In the genomic region with DNA sequence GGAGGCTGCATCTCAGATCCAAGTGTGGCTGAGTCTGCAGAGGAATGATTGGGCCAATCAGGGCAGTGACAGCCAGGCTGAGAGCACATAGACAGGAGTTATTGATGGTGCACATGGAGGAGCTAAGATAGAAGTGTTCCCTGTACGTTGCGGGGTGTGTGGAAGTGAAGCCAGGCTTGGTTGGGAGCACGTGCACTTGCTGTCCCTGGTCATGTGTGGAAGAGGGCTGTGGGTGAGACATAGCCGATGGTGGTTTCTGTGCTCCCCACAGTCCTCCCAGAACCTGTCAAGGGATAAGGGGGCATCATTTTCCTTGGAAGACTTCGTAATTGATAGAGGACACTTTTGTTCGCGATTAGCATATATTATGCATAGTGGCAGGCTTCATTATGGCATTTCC, we compare ENCODE assay signal across 21 mouse cellular contexts.
"Had no signal": no experiment of that assay in that cellular context is flagged by ENCODE, and none has a peak within 500 bp of the region (broad histone marks: within the 10 kb centered on the region; RNA-seq: fewer than 3 reads in every experiment).

No protein-coding gene starts in this region.

- DNase-seq: heart, adult 2 months; heart, postnatal 4 days; kidney, adult 18-20 months; kidney, adult 8-10 months; kidney, postnatal 10 days; kidney, postnatal 25 days; kidney, postnatal 4 days; liver; liver, embryonic 13.5 days had no signal

- H3K27me3 ChIP-seq: heart, embryonic 12.5 days; hindbrain, embryonic 12.5 days; hindbrain, embryonic 15.5 days; intestine, embryonic 15.5 days; limb, embryonic 12.5 days; liver, embryonic 13.5 days had no signal

- H3K36me3 ChIP-seq: heart, embryonic 12.5 days; hindbrain, embryonic 10.5 days; hindbrain, embryonic 15.5 days; intestine, embryonic 15.5 days; limb, embryonic 10.5 days; limb, embryonic 12.5 days; liver, embryonic 13.5 days had no signal

- ATAC-seq: inflammation-experienced regulatory T-cells, adult 6 months; intestine, embryonic 15.5 days; intestine, postnatal 0 days had no signal

- H3K27ac ChIP-seq: heart, adult 2 months; hindbrain, embryonic 10.5 days; hindbrain, embryonic 12.5 days; hindbrain, embryonic 15.5 days; intestine, embryonic 15.5 days; layer of hippocampus, adult 2 months; left cerebral cortex, adult 2 months; limb, embryonic 10.5 days; limb, embryonic 12.5 days; liver, embryonic 13.5 days had no signal

- H3K4me2 ChIP-seq: heart, embryonic 12.5 days; hindbrain, embryonic 12.5 days; hindbrain, embryonic 15.5 days; intestine, embryonic 15.5 days; limb, embryonic 12.5 days; liver, embryonic 11.5 days; liver, embryonic 13.5 days had no signal

- H3K9ac ChIP-seq: heart, embryonic 12.5 days; hindbrain, embryonic 12.5 days; hindbrain, embryonic 15.5 days; intestine, embryonic 15.5 days; limb, embryonic 12.5 days; liver, embryonic 13.5 days had no signal

- H3K9me3 ChIP-seq: heart, embryonic 12.5 days; hindbrain, embryonic 10.5 days; hindbrain, embryonic 12.5 days; hindbrain, embryonic 15.5 days; intestine, embryonic 15.5 days; limb, embryonic 10.5 days; limb, embryonic 12.5 days; liver, embryonic 13.5 days had no signal

- H3K4me3 ChIP-seq: heart, adult 2 months; heart, embryonic 12.5 days; hindbrain, embryonic 10.5 days; hindbrain, embryonic 12.5 days; hindbrain, embryonic 15.5 days; intestine, embryonic 15.5 days; layer of hippocampus, adult 2 months; left cerebral cortex, adult 2 months; limb, embryonic 10.5 days; limb, embryonic 12.5 days; liver, embryonic 13.5 days had no signal

- H3K4me1 ChIP-seq: hindbrain, embryonic 10.5 days; hindbrain, embryonic 12.5 days; intestine, embryonic 15.5 days; limb, embryonic 10.5 days; limb, embryonic 12.5 days; liver, embryonic 13.5 days had no signal
